Mouse (Mus musculus) cerebellum, adult 2 months (tissue): Measurements from ENCODE around the gene Slc27a3.

Source experiments
- CTCF ChIP-seq: fragments of 200-500 bp; IDR thresholded peaks from 2 replicates; pipeline ENCODE4 v1.5.1; 2011; ENCODE audit warnings: low read depth, mild to moderate bottlenecking, control low read depth, low read length, moderate library complexity, borderline replicate concordance; ENCODE audit not compliant: insufficient read depth
- POLR2A ChIP-seq: fragments of 200-500 bp; IDR thresholded peaks from 2 replicates; pipeline ENCODE4 v1.6.1; 2011; ENCODE audit warnings: low read length, control low read depth, borderline replicate concordance; ENCODE audit not compliant: insufficient read depth

DNA sequence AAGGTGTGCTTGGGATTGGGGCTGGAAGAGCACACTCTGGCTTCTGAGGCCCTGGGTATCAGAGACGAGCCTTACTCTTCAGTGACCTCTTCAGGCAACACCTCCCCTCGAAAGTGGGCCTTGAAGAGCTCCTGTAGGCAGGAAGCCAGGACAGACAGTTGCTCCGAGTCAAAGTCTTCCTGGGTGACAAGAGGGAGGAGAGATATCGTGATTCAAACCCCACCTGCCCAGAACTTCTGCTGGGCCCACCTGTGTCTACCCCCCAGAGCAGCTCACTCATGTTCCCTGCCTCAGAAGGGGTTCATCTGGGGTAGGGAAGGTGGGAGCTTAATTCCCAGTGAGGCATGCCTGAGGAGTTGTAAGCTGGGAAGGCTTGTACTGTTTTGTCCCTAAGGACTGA, 11.3 kb upstream of the Slc27a3 start:
- TF ChIP-seq POLR2A (no peak), CTCF (no peak)
